Mouse (Mus musculus): ENCODE results near the gene Plekhg3. TPM values are rescaled to one million over a fixed set of nuclear protein-coding genes. Genes with fewer than 3 reads are reported as not detected.
A peak's percentile ranks its signal among the peaks of the same experiment; 100 is the strongest.

Gene Plekhg3
- total RNA-seq, 1 experiment from 2014 or later, result 55.2 TPM

DNA sequence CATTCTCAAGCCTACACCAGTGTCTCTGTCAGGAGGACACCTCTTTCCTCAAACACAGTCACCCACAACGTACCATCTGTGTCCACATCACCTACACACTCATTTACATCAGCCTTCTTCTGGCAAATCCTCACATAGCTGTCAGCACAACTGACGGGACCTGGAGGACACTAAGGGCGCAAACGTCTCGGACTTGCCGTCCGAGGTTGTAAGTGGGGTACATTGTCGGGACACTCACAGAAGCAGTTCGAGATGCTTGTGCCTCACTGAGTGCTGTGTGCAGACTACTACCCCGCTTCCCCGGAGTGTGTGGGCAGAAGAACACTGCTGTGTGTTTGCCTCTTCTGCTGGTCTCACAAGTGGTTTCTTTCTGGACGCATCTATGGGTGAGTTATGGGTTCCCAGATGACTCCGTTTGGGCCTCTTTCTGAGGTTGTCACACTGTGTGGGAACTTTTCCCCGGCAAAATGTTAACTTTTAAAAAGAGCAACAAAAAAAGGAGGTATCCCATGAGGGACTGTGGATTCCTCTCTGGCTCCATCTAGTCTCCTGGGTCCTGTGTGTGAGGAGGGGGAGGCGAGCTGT is 15.2 kb downstream of the Plekhg3 start:
- ATAC-seq (replicated peaks; ENCODE audit: insufficient number of reproducible peaks, low FRiP score, low TSS enrichment, poor library complexity, severe bottlenecking), result no peak

DNA sequence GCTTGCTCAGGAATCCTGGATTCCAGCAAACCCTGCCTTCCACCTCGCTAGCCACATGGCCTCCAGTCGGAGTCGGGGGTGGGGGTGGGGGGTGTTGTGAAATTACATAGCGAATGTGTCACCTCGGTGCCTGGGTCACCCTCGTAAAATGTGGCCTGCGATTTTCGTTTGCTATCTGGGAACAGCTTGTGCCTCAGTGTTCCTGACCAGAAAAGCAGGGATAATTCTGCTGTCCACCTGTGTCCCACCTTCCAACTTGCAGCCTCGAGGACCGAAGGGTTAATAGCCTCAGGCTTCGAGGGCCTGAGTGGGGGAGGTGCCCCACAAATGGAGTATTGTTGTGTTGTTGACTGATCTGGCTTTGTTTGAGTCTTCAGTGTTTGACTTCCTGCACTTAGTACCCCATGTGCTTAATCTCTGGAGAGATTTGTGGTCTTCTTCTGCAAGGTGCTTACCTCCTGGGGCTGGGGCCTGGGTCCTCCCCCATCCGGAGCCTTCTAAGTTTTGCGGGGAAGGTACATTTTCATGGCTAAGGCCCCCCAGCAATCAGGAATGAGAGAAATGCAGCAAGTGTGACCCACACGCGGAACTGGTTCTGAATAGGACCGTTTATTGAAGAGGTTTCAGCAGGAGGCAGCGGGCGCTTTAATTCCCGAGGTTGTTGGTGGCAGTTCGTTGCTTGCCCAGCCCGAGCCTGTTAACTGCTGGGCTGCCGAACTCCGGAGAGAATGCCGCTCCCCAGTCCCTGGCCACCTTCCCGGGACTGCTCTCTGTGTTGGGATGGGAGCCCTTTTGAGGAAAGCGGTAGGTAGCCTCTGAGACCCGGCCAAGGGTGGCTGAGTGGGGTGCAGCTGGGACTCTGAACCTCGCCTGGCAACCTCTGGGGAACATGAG is 15.9 kb downstream of the Plekhg3 start:
- no peak for ATAC-seq (replicated peaks; ENCODE audit: insufficient number of reproducible peaks, low FRiP score, low TSS enrichment, poor library complexity, severe bottlenecking)

DNA sequence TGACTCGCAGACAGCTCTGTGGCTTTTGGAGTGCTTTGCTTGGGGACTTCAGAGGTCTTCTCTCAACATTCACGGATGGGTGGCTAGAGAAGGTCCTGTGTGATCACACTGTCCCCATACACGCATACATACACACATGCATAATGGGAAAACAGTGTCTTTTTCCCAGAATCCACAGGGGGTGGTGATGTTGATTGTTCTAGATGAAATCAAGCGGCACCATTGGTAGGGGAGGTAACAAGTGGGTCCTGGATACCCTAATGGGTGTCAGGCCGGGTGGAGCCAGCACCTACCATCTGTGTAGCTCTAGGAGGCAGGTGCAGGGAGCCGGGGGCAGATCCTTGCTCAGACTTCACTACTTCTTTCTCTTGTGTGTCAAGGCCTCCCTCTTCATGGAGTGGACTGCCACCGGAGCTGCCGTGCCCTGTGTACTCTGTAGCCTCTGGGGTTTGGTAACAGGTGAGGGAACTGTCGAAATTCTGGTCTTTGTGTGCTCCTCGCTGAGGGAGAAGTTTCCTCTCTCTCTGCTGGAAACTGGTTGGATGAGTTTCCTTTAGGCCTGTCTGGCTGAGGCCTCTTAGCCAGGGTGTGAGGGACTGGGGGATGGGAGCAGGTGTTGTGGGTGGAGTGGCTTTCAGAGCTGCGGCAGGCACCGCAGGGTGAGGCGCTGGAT is 16.9 kb downstream of the Plekhg3 start:
- ATAC-seq (replicated peaks; ENCODE audit: insufficient number of reproducible peaks, low FRiP score, low TSS enrichment, poor library complexity, severe bottlenecking), result no peak

DNA sequence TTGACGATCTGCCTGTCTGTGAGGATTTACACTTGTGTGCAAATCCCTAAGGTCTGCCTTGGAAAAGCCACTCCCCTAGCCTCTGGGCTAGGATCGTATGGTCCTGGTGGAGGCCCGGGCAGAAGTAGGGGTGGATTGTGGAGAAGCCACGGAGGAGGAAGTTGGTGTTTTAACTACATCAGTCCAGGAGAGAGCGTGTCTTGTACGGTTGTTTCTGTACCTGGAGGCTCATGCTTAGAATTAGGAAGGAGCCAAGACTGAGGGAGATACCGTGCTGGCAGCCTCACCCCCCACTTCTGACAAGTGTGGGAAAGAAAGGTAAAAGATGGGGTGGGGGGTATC is 17.4 kb downstream of the Plekhg3 start:
- ATAC-seq (replicated peaks; ENCODE audit: insufficient number of reproducible peaks, low FRiP score, low TSS enrichment, poor library complexity, severe bottlenecking), result no peak

DNA sequence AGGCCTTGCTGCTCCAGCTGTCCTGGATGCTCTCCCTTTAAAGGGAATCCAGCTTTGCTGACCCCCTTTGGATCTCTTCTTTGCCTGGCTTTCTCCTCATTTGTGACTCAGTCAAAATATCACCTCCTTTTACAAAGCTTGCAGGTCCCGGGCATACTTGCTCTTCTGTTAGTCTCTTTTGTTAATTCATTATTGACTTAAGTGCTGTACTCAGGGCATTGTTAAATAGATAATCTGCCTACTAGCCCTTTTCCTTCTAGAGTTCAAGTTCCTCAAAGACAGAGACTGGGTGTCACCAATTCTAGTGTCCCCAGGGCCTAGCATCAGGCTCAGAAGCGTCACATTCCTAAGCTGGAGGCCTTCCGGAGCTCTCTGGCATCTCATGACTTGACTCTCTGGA is 18.5 kb downstream of the Plekhg3 start:
- no peak for ATAC-seq (replicated peaks; ENCODE audit: insufficient number of reproducible peaks, low FRiP score, low TSS enrichment, poor library complexity, severe bottlenecking)

DNA sequence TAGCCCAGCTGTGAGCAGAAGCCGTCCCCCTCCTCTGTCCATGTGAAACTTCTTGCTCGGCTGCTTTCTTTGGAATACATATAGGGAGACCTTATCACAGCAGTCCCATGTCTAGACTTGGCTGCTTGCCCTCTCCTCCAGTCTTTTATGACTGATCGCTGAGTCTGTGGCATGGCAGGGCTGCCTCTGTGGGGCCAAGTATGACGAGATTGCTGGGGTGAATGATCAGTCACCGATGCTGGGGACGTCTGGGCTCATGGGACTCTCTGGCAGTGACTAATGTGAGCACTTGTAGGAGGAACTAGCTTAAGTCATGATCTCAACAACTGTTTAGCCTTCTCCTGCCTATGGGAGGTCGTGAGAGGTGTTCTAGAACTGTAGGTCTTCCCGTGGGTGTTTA is 21.6 kb downstream of the Plekhg3 start:
- peak; percentile 67 for ATAC-seq (replicated peaks; ENCODE audit: insufficient number of reproducible peaks, low FRiP score, low TSS enrichment, poor library complexity, severe bottlenecking)

DNA sequence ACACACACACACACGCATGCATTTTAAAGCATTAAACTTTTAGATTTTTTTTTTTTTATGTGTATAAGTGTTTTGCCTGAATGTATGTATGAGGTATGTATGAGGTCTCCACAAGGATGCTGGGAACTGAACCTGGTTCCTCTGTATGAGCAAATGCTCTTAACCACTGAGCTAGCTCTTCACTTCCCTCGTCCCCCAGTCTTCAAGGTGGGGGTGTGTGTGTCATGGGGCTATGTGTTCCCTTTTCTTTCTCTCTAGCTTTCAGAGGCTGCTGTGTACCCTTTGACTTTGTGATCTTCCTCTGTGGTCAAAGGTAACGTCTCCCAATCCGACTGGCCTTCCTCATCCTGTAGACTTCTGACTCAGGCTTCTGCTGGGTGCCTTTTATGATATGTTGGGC is 22.3 kb downstream of the Plekhg3 start:
- ATAC-seq (replicated peaks; ENCODE audit: insufficient number of reproducible peaks, low FRiP score, low TSS enrichment, poor library complexity, severe bottlenecking), result peak; percentile 70

DNA sequence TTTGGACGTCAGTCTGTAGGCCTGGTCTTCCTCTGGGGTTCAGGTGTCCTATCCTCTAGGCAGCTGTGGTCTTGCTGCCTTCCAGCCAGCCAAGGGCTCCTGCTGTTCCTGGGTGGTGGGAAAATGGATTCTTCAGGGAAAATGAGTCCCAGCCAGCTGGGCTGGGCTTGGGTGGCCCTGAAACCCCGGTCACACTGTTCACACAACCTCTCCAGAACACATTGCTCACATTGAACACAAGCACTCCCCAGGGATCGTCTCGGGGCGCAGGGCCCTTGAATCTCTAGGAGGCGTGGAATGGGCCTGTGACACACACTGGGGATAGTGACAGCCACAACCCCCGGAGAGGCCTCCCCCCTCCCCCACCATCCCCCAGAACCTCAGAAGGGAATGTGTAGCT is 23.2 kb downstream of the Plekhg3 start:
- no peak for ATAC-seq (replicated peaks; ENCODE audit: insufficient number of reproducible peaks, low FRiP score, low TSS enrichment, poor library complexity, severe bottlenecking)

DNA sequence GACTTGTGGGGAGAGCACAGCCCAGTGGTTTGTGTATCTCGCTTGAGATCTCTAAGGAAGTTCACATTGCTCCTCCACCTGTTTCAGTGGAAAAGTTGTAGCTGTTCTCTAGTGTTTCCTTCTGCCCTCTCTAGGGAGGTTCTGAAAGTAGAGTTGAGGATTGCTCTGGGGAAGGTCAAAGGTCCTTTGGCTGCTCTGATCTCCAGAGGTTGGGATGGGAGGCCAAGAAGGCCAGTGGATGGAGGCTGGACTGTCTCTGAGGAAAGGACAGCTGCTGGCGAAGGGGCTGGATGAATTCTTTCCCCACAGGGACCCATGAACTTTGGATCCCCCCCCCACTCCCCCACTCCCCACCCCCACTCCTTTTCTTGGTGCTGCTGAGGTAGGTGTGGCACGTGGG is 23.7 kb downstream of the Plekhg3 start:
- no peak for ATAC-seq (replicated peaks; ENCODE audit: insufficient number of reproducible peaks, low FRiP score, low TSS enrichment, poor library complexity, severe bottlenecking)

DNA sequence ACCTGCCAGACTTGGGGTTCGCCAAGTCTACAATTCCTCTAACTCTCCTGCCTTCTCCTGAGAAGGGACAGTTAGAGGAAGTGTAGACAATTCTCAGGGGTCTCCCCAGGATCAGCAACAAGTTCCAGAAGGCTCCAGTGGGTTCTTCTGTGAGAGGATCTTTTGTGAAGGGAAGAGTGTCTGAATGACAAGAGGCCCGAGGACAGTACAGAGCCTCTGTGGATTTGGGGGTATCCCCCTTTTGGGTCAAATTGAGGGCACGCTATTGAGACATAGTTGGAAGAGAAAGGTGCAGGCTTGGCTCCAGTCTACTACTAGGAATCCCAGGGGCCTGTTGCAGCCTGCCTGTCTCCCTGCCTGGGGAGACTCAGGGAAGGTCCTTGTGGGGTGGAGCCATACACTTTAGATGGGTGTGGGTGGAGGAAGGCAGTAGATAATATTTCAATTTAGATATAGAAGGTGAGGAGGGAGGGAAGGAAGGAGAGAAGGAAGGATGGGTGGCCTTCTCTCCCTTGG is 24.2 kb downstream of the Plekhg3 start:
- no peak for ATAC-seq (replicated peaks; ENCODE audit: insufficient number of reproducible peaks, low FRiP score, low TSS enrichment, poor library complexity, severe bottlenecking)

DNA sequence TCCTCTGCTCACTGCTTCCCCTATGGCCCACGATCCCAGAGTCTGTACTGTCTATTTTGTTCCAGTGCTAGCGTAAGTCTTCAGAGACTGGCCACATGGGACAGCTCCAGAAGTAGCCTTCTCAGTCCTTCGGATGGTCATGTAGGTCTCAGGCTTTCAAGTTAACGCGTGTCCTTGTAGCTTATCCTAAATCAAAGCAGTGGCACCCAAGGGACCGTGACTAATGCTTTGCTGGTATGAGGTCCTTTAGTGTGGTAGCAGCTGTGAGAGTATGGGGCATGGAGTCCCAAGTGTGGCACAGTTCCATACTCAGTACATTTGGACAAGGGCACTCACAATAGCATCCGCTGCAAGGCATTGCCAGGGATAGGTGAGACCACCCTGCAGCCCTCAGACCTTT is 25.5 kb downstream of the Plekhg3 start:
- ATAC-seq (replicated peaks; ENCODE audit: insufficient number of reproducible peaks, low FRiP score, low TSS enrichment, poor library complexity, severe bottlenecking), result no peak

DNA sequence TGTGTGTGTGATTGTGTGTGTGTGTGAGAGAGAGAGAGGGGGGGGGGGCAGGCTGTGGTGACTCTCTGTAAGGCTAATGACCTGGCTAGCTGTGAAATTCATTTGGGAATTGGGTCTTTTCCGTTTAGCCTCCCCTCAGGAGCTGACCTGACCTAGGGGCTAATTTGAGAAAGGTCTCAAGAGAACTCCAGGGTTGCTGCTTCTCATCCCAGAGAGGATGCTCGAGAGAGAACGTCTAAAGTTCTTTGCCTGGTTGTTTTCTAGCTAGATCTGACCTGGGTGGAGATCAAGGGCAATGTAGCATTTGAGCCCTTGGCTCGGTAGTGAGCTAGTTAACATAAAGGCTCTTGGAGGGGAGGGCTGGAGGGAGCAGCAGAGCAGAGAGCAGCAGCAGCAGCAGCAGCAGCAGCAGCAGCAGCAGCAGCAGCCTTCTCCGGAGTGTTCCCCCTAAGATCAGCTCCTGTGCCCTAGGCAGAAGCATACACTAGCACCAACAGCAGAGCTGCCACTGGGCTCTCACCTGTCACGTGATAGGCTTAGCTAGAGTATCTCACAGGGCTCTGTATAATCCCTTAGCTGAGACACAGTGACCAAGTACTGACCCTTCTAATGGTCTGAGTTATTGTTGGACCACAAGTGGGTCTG is 26.2 kb downstream of the Plekhg3 start:
- no peak for ATAC-seq (replicated peaks; ENCODE audit: insufficient number of reproducible peaks, low FRiP score, low TSS enrichment, poor library complexity, severe bottlenecking)

DNA sequence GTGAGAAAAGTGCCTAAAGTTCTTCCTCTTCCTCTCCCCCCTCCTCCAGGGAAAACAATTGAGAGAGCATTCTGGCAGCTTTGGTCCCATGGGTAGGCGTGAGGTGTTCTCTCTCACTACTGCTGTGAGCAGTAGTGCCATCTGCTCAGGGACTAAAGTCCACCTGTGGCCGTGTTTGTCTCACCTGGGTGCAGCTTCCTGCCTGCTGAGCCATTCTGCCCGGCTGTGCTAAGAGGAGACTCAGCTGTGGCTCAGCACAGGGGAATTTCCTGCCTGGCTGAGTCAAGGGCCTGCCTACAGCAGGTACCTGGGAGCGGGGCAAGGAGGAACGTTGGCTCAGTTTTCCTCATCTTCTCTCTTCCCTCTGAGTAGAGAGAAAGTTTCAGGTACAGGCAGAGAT is 27.5 kb downstream of the Plekhg3 start:
- no peak for ATAC-seq (replicated peaks; ENCODE audit: insufficient number of reproducible peaks, low FRiP score, low TSS enrichment, poor library complexity, severe bottlenecking)

DNA sequence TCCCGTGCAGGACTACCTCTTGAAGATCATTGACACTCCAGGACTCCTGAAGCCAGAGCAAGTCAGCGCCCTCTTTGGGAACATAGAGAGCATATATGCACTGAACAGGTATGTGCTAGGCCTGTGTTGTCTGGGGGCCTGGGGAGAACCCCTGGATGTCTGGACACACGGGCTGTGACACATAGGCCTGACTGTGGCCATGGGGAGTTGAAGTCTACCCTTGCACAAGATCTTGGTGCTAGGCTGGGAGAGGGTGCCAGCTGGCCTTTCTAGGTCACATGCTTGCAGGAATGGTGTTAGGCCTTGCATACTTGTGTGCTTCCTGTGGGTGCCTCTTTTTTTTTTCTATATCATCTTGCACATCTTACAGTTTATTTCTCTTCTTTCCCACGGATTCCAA is 31.5 kb downstream of the Plekhg3 start:
- no peak for ATAC-seq (replicated peaks; ENCODE audit: insufficient number of reproducible peaks, low FRiP score, low TSS enrichment, poor library complexity, severe bottlenecking)

DNA sequence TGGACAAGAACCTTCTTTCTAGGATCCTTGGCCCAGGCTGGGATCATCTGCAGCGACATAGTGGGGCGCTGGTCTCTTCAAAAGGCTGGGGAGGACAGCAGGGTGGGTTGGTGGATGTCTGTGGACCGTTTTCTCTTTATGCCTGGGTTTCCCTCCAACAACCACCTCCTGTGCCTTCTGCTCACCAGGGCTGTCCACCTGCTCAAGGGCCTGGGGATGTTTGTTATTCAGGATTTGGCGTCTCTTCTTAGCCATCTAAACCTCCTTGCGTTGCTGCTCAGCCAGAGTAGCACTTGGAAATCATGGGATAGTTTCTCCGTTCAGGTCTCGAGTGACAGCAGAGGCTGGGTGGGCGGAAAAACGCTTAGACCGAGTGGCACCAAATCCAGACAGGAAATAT is 35.6 kb downstream of the Plekhg3 start:
- no peak for ATAC-seq (replicated peaks; ENCODE audit: insufficient number of reproducible peaks, low FRiP score, low TSS enrichment, poor library complexity, severe bottlenecking)

DNA sequence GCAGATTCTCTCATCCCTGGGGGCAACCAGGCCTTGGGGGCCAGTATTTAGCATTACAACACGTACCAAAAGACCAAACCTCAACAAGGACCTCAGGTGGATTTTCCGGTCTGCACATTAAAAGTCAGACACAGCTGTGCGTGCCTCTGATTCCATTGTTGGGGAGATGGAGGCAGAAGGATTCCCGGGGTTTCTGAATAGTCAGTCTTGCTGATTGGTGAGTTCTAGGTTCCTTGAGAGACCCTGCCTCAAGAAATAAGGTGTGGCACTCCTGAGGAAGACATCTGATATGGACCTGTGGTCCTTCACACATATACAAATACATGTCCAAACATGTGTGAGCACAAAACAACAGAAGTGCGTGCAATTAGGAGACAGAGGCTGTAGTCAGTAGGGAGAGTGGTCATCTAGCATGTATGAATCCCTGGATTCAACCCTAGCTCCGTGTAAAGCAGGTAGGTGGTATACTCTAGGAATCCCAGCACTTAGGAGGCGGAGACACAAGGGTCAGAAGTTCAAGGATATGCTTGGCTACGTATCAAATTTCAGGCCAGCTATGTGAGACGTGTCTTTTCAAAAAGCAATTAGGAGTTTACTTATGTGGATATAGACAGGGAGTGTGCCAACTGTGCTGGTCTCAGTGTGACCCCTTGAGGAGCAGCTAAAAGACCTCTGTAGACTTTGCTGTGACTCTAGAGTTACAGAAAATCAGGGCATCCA is 39.7 kb downstream of the Plekhg3 start:
- no peak for ATAC-seq (replicated peaks; ENCODE audit: insufficient number of reproducible peaks, low FRiP score, low TSS enrichment, poor library complexity, severe bottlenecking)

DNA sequence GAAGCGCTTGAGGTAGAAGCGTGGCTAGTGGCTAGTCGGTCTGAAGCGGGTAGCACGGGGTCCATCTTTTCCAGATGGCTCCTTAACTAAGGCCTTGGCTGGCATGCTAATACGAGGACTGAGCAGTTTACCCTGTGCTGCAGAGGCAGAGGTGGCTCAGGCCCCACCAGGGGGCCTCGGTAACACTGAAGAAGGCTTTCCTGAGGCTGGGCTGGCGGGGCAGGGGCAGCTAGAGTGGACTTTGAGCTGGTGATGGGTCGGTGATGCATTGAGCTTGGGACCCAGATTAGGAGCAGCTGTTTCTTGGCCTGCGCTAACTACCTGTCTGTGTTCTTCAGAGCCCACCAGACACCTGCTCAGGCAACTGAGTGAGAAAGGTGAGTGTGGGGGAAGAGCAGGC is 40.6 kb downstream of the Plekhg3 start:
- ATAC-seq (replicated peaks; ENCODE audit: insufficient number of reproducible peaks, low FRiP score, low TSS enrichment, poor library complexity, severe bottlenecking), result no peak

DNA sequence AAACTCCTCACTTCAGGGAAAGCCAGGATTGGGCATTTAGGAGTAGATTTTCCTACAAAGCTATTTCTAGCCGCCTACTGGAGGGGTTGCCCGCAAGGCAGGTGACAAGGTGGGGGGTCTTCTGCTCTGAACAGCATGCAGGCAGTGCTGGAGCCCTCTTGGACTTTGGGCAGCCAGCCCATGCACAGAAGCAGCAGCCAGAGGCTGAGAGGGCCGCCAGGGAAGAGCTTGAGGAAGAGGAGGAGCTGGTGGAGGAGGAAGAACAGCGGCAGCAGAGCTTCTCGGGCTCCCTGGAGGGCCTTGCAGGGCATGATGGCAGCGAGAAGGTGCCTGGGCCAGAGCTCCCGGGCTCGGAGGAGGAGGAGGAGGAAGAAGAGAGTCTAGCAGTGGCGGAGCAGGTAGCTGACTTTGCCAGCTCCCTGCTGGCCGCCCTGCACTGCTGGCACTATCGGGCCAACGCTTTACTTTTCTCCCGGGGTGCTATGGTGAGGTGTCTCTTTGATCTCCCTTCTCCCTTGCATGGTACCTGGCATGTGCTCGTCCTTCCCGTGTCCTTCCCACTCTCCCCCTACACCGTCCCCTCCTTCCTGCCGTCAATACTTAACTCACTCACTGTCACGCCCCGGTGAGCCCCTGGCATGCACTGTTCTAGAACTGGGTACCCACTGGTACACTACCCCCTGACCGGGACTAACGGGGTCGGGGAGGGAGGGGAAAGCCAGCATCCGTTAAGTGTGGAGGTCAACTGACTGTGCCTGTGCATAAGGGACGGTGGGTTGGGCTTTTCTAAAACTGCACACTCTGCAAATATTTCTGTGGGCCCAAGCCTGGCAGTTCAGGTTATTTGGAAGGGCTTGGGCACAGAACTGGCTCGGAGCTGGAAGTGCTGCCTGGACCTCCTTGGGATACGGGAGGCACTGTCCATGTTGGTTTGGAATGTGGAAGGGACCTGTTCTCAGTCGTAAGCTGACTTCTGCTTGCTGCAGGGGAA is 41.9 kb downstream of the Plekhg3 start:
- ATAC-seq (replicated peaks; ENCODE audit: insufficient number of reproducible peaks, low FRiP score, low TSS enrichment, poor library complexity, severe bottlenecking), result no peak

Measured in monocyte, adult 5-6 weeks (primary cell).